ENCODE assay signal across 9 mouse cellular contexts in genomic region chr11:96464716-96465060, GRCm38 (mm10). TPM values are rescaled to one million over a fixed set of nuclear protein-coding genes. Genes with fewer than 3 reads are reported as not detected.
DNase-seq lines count a peak whose midpoint lies in the region; ATAC-seq and TF ChIP-seq lines count a peak whose summit lies in the region.
"Had no signal": no experiment of that assay in that cellular context is flagged by ENCODE, and none has a peak within 500 bp of the region (broad histone marks: within the 10 kb centered on the region; RNA-seq: fewer than 3 reads in every experiment).

No protein-coding gene starts in this region.

- intact Hi-C loops in left cerebral cortex, postnatal 36 days (cut with DNase I), result no loop called here

- peak overlapping the region; percentile 21; the same call in 1 of the 2 replicates for H3K9ac ChIP-seq in heart, embryonic 12.5 days
- peak overlapping the region; percentile 46; the same call in 1 of the 2 replicates for H3K9ac ChIP-seq in ES-Bruce4 (ENCODE audit: low read depth, poor library complexity, severe bottlenecking)
- H3K9ac ChIP-seq in hindbrain, embryonic 11.5 days (ENCODE audit: low read depth, low read length), result peak overlapping the region; percentile 37; the same call in 1 of the 2 replicates
- no peak overlapping the region for H3K9ac ChIP-seq in liver, embryonic 13.5 days

- TF ChIP-seq CTCF in ES-Bruce4 (IDR thresholded peaks at IDR 0.05; ENCODE audit: low read depth, low read length), result no peak

- WGBS in heart, embryonic 12.5 days, result 24% methylated on average over 5 of the region's 5 CpGs
- 27% methylated on average over 5 of the region's 5 CpGs for WGBS in hindbrain, embryonic 11.5 days
- 19% methylated on average over 5 of the region's 5 CpGs for WGBS in liver, embryonic 13.5 days (ENCODE audit: insufficient replicate concordance)

- no peak for ATAC-seq in heart, embryonic 12.5 days (ENCODE audit: insufficient number of reproducible peaks, low FRiP score)
- ATAC-seq in hindbrain, embryonic 11.5 days (ENCODE audit: low FRiP score), result no peak
- no peak for ATAC-seq in liver, embryonic 13.5 days (ENCODE audit: low read depth)

- no peak for DNase-seq in heart, adult 8-10 months (ENCODE audit: low spot score)
- no peak for DNase-seq in hindbrain, embryonic 11.5 days (ENCODE audit: low spot score)
- no peak for DNase-seq in liver, embryonic 13.5 days
- DNase-seq in testis, postnatal 10 days (ENCODE audit: low spot score), result no peak
- DNase-seq in left cerebral cortex, postnatal 36 days (ENCODE audit: low spot score in 2 of 2), result no peak
- DNase-seq in cerebellum, postnatal 25 days, result no peak
- DNase-seq: cerebellum, adult 9-10 months had no signal

- peaks cover 69% of the 10 kb centered on the region for H3K27me3 ChIP-seq in heart, embryonic 12.5 days (replicated peaks)
- peaks cover 2% of the 10 kb centered on the region; the same call in 1 of the 2 replicates for H3K27me3 ChIP-seq in ES-Bruce4 (ENCODE audit: control insufficient read depth, insufficient read depth, low read length, poor library complexity, severe bottlenecking)
- peaks cover 25% of the 10 kb centered on the region for H3K27me3 ChIP-seq in hindbrain, embryonic 11.5 days (ENCODE audit: control insufficient read depth, insufficient read depth, low read length)
- peaks cover 70% of the 10 kb centered on the region for H3K27me3 ChIP-seq in liver, embryonic 13.5 days

- H3K36me3 ChIP-seq in heart, embryonic 12.5 days, result no peaks in the 10 kb centered on the region
- no peaks in the 10 kb centered on the region for H3K36me3 ChIP-seq in ES-Bruce4 (ENCODE audit: control insufficient read depth, insufficient read depth, low read length, poor library complexity, severe bottlenecking)
- no peaks in the 10 kb centered on the region for H3K36me3 ChIP-seq in hindbrain, embryonic 11.5 days (ENCODE audit: control insufficient read depth, insufficient read depth, low read length)
- H3K36me3 ChIP-seq in liver, embryonic 13.5 days, result no peaks in the 10 kb centered on the region

- no peak overlapping the region for H3K27ac ChIP-seq in heart, embryonic 12.5 days (ENCODE audit: poor library complexity, severe bottlenecking)
- H3K27ac ChIP-seq in ES-Bruce4 (ENCODE audit: insufficient read depth, low read length), result no peak overlapping the region
- H3K27ac ChIP-seq in hindbrain, embryonic 11.5 days (ENCODE audit: low read depth, low read length), result no peak overlapping the region
- H3K27ac ChIP-seq in liver, embryonic 13.5 days, result no peak overlapping the region

- H3K9me3 ChIP-seq in heart, embryonic 12.5 days (replicated peaks), result no peaks in the 10 kb centered on the region
- no peaks in the 10 kb centered on the region for H3K9me3 ChIP-seq in ES-Bruce4 (replicated peaks; ENCODE audit: control insufficient read depth, insufficient read depth, low read length, poor library complexity, severe bottlenecking)
- H3K9me3 ChIP-seq in hindbrain, embryonic 11.5 days (ENCODE audit: control insufficient read depth, low read length), result no peaks in the 10 kb centered on the region
- H3K9me3 ChIP-seq in liver, embryonic 13.5 days (replicated peaks), result no peaks in the 10 kb centered on the region

- TF ChIP-seq POLR2A in ES-Bruce4 (IDR thresholded peaks at IDR 0.05; ENCODE audit: insufficient read depth, low read length), result no peak

- no peak for TF ChIP-seq EP300 in ES-Bruce4 (IDR thresholded peaks at IDR 0.05; ENCODE audit: insufficient read depth, low read depth, low read length)

- peak overlapping the region; percentile 85 for H3K4me2 ChIP-seq in heart, embryonic 12.5 days
- H3K4me2 ChIP-seq in hindbrain, embryonic 11.5 days (replicated peaks; ENCODE audit: low read depth, low read length), result peak overlapping the region; percentile 61
- peak overlapping the region; percentile 53 for H3K4me2 ChIP-seq in liver, embryonic 13.5 days

- peak overlapping the region; percentile 49 for H3K4me3 ChIP-seq in heart, embryonic 12.5 days
- peak overlapping the region; percentile 48 for H3K4me3 ChIP-seq in ES-Bruce4 (ENCODE audit: low read depth, low read length)
- peak overlapping the region; percentile 28 for H3K4me3 ChIP-seq in hindbrain, embryonic 11.5 days (ENCODE audit: low read depth, low read length)
- peak overlapping the region; percentile 35 for H3K4me3 ChIP-seq in liver, embryonic 13.5 days (replicated peaks)

- peaks cover 25% of the 10 kb centered on the region for H3K4me1 ChIP-seq in heart, embryonic 12.5 days (replicated peaks)
- H3K4me1 ChIP-seq in ES-Bruce4 (ENCODE audit: control insufficient read depth, insufficient read depth, low read length), result no peaks in the 10 kb centered on the region
- H3K4me1 ChIP-seq in hindbrain, embryonic 11.5 days (replicated peaks; ENCODE audit: control insufficient read depth, insufficient read depth, low read length), result peaks cover 9% of the 10 kb centered on the region
- peaks cover 8% of the 10 kb centered on the region for H3K4me1 ChIP-seq in liver, embryonic 13.5 days (replicated peaks)

RNA-seq across cellular contexts. Expression of gene Skap1, which starts 0.3 kb away (rescaled TPM):
- 0.50 and 0.60 TPM in 2 replicates for polyA plus RNA-seq in heart, embryonic 12.5 days (2016; fragmentation: Nextera tagmentation; extraction: Ambion mirVana)
- under 1 TPM in 2 of 4 experiments, not detected in 2; 0.30 to 0.34 TPM for total RNA-seq in heart, adult 8-10 months (2022)
- polyA plus RNA-seq in ES-Bruce4 (2011; ENCODE audit: insufficient read depth, insufficient read length, low read depth, missing spikeins), result 0.48 and 1.2 TPM in 2 replicates
- polyA plus RNA-seq in hindbrain, embryonic 11.5 days (2014; fragmentation: Nextera tagmentation; extraction: Ambion mirVana), result 0.85 and 1.5 TPM in 2 replicates
- 0.22 and 0.29 TPM in 2 replicates for polyA plus RNA-seq in liver, embryonic 13.5 days (2015; fragmentation: Nextera tagmentation; extraction: Ambion mirVana)
- 1 to 10 TPM; 2.5 to 2.7 TPM for total RNA-seq in left cerebral cortex, postnatal 36 days (2021)
